Mouse (Mus musculus) cortical plate, adult 2 months (tissue): ENCODE results near the gene Wt1.

ENCODE experiments used
- CTCF ChIP-seq: fragments of 200-500 bp; IDR thresholded peaks from 2 replicates; pipeline ENCODE4 v1.5.1; 2011; ENCODE audit warnings: mild to moderate bottlenecking, control low read depth, low read length; ENCODE audit not compliant: insufficient read depth; ENCODE audit errors: extremely low read depth
- POLR2A ChIP-seq: fragments of 200-500 bp; IDR thresholded peaks from 2 replicates; pipeline ENCODE4 v1.6.1; 2011; ENCODE audit warnings: mild to moderate bottlenecking, low read length, control low read depth; ENCODE audit not compliant: insufficient read depth; ENCODE audit errors: extremely low read depth

GRCm38 (mm10) chr2:105141371-105141770 lies 15.0 kb downstream of the Wt1 start:
- TF ChIP-seq CTCF (no peak), POLR2A (no peak)
